Comparison of ENCODE assay signal across 14 mouse cellular contexts in the genomic region with DNA sequence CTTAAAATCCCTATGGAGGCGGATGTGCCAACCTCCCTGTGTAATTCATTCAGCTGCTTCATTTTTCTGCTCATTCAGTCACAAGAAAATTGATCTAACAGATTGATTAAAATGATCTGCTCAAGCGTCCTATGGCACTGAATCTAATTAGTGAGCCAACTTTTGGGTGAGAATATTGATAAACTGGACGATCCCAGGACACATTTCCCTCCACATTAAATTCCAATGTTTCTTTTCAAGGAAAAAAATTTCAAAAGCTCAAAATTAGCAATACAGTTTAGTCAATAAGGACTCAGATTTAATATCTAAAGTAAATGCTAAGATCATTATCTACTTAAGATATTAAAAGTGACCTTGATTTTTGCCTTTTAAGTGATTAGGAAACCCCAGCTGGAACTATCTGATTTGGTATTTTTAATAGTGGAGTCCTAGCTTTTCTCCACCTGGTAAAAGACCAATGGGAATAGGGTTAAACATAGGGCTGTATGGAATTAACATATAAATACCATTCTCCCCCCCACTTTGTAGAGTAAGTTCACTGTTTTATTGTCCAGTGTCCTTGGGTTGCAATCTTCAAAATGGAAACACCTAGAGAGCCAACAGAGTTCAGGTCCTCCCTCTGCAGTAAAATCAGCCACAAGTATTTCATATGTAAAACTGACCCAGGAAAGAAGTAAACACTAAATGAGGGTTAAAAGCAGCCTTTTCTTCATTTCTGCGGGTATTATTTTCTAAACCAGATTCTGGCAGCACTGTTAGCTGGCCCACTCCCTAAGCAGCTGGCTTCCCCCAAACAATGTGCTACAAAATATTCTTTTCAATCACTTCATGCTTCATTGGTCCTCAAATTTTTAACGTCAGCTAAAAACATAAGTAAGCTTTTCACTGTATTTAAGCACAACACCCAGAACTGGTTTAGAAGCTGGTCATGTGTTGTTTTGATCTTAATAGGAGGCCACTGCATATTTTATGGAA. TPM values are rescaled to one million over a fixed set of nuclear protein-coding genes. Genes with fewer than 3 reads are reported as not detected.
DNase-seq lines count a peak whose midpoint lies in the region; ATAC-seq and TF ChIP-seq lines count a peak whose summit lies in the region.
"Had no signal": no experiment of that assay in that cellular context is flagged by ENCODE, and none has a peak within 500 bp of the region (broad histone marks: within the 10 kb centered on the region; RNA-seq: fewer than 3 reads in every experiment).

No protein-coding gene starts in this region.

- peaks cover 10% of the 10 kb centered on the region; the same call in 1 of the 2 replicates for H3K36me3 ChIP-seq in hindbrain, embryonic 12.5 days
- H3K36me3 ChIP-seq in midbrain, embryonic 14.5 days (ENCODE audit: control insufficient read depth, insufficient read depth, low read length), result no peaks in the 10 kb centered on the region; the same call in 1 of the 2 replicates

- H3K4me3 ChIP-seq in hindbrain, embryonic 12.5 days, result no peak overlapping the region
- no peak overlapping the region for H3K4me3 ChIP-seq in midbrain, embryonic 14.5 days (replicated peaks; ENCODE audit: low read depth, low read length)
- H3K4me3 ChIP-seq: heart, embryonic 15.5 days; intestine, embryonic 15.5 days had no signal

- ATAC-seq in hindbrain, embryonic 12.5 days (ENCODE audit: low FRiP score), result no peak
- no peak for ATAC-seq in midbrain, embryonic 14.5 days (ENCODE audit: low FRiP score, low TSS enrichment)
- no peak for ATAC-seq in activated CD4-positive, CD25-positive, alpha-beta regulatory T cell, adult 4 months
- no peak for ATAC-seq in frontal cortex, adult (ENCODE audit: low TSS enrichment)
- ATAC-seq: intestine, embryonic 15.5 days had no signal

- no peak for TF ChIP-seq CTCF in brain, embryonic 14.5 days (IDR thresholded peaks at IDR 0.05; ENCODE audit: borderline replicate concordance, extremely low read depth, insufficient read depth, insufficient read length)

- H3K4me2 ChIP-seq in hindbrain, embryonic 12.5 days (replicated peaks), result no peak overlapping the region
- no peak overlapping the region for H3K4me2 ChIP-seq in midbrain, embryonic 14.5 days (ENCODE audit: low read length)
- H3K4me2 ChIP-seq: heart, embryonic 15.5 days; intestine, embryonic 15.5 days; lung, embryonic 14.5 days had no signal

- no peak for TF ChIP-seq POLR2A in brain, embryonic 14.5 days (IDR thresholded peaks at IDR 0.05; ENCODE audit: borderline replicate concordance, extremely low read depth, insufficient read depth, insufficient read length, poor library complexity, severe bottlenecking)

- H3K27me3 ChIP-seq in hindbrain, embryonic 12.5 days, result no peaks in the 10 kb centered on the region
- H3K27me3 ChIP-seq in midbrain, embryonic 14.5 days (ENCODE audit: control insufficient read depth, insufficient read depth, low read length), result no peaks in the 10 kb centered on the region
- H3K27me3 ChIP-seq: heart, embryonic 15.5 days; intestine, embryonic 15.5 days had no signal

- H3K4me1 ChIP-seq in hindbrain, embryonic 12.5 days, result peaks cover 13% of the 10 kb centered on the region
- H3K4me1 ChIP-seq in midbrain, embryonic 14.5 days (ENCODE audit: control insufficient read depth, insufficient read depth, low read length), result no peaks in the 10 kb centered on the region
- H3K4me1 ChIP-seq: heart, embryonic 15.5 days; intestine, embryonic 15.5 days had no signal

- no peak overlapping the region for H3K9ac ChIP-seq in hindbrain, embryonic 12.5 days
- H3K9ac ChIP-seq in midbrain, embryonic 14.5 days (replicated peaks; ENCODE audit: low read length), result no peak overlapping the region
- H3K9ac ChIP-seq: heart, embryonic 15.5 days; intestine, embryonic 15.5 days; lung, embryonic 14.5 days had no signal

- 25% methylated on average over 5 of the region's 5 CpGs for WGBS in hindbrain, embryonic 12.5 days
- WGBS in midbrain, embryonic 14.5 days, result 19% methylated on average over 5 of the region's 5 CpGs

- peak; percentile 87 for DNase-seq in ES-CJ7 (ENCODE audit: low read depth, low spot score)
- DNase-seq in brain, embryonic 14.5 days (ENCODE audit: low read depth), result peak; percentile 74
- DNase-seq in midbrain, embryonic 14.5 days, result peak; percentile 26
- DNase-seq in lung, postnatal 25 days (ENCODE audit: low spot score), result no peak
- DNase-seq: cerebellum, adult 9-10 months; lung, embryonic 14.5 days; right cerebral cortex, postnatal 4 days; thymus, postnatal 36 days had no signal

- no peaks in the 10 kb centered on the region for H3K9me3 ChIP-seq in hindbrain, embryonic 12.5 days (replicated peaks)
- H3K9me3 ChIP-seq in midbrain, embryonic 14.5 days (ENCODE audit: control insufficient read depth, low read length), result no peaks in the 10 kb centered on the region
- H3K9me3 ChIP-seq: heart, embryonic 15.5 days; intestine, embryonic 15.5 days had no signal

- H3K27ac ChIP-seq in hindbrain, embryonic 12.5 days, result peak overlapping the region; percentile 62
- 0 out of 2 replicates have a peak overlapping the region, but pooled peaks have one; percentile 3 for H3K27ac ChIP-seq in midbrain, embryonic 14.5 days (replicated peaks; ENCODE audit: low read depth, low read length)
- H3K27ac ChIP-seq: heart, embryonic 15.5 days; intestine, embryonic 15.5 days; kidney, postnatal 0 days had no signal

RNA-seq across cellular contexts. Expression of gene Dars, which starts 16.9 kb away (rescaled TPM):
- 47.7 and 55.3 TPM in 2 replicates for polyA plus RNA-seq in brain, embryonic 14.5 days (2012; rRNA removed)
- polyA plus RNA-seq in hindbrain, embryonic 12.5 days (2016; fragmentation: Nextera tagmentation; extraction: Ambion mirVana), result 184 and 188 TPM in 2 replicates
- polyA plus RNA-seq in midbrain, embryonic 14.5 days (2014; fragmentation: Nextera tagmentation; extraction: Ambion mirVana), result 96.7 and 111 TPM in 2 replicates
- polyA plus RNA-seq in activated CD4-positive, CD25-positive, alpha-beta regulatory T cell, adult 4 months (2017; shearing (Covaris generic)), result 100 to 1,000 TPM; 113 to 153 TPM

RNA-seq across cellular contexts. Expression of gene Mcm6, which starts 40.8 kb away (rescaled TPM):
- polyA plus RNA-seq in brain, embryonic 14.5 days (2012; rRNA removed), result 60.3 and 70.2 TPM in 2 replicates
- 175 and 179 TPM in 2 replicates for polyA plus RNA-seq in hindbrain, embryonic 12.5 days (2016; fragmentation: Nextera tagmentation; extraction: Ambion mirVana)
- polyA plus RNA-seq in midbrain, embryonic 14.5 days (2014; fragmentation: Nextera tagmentation; extraction: Ambion mirVana), result 41.3 and 77.8 TPM in 2 replicates
- 100 to 1,000 TPM; 124 to 149 TPM for polyA plus RNA-seq in activated CD4-positive, CD25-positive, alpha-beta regulatory T cell, adult 4 months (2017; shearing (Covaris generic))
